Mouse (Mus musculus) 416B (cell line): ENCODE data around the gene Scyl1.

Experiments
- DNase-seq: peaks from one replicate; pipeline ENCODE4 v3.0.0; 2011; ENCODE audit warnings: low read depth

Gene Scyl1

GRCm38 (mm10) chr19:5715793-5716688, 55.2 kb downstream of the Scyl1 start:
- DNase-seq, result no peak

- peak; percentile 67 for DNase-seq
These were observed 57.5 kb downstream of the Scyl1 start for GRCm38 (mm10) chr19:5713730-5714129.

DNA sequence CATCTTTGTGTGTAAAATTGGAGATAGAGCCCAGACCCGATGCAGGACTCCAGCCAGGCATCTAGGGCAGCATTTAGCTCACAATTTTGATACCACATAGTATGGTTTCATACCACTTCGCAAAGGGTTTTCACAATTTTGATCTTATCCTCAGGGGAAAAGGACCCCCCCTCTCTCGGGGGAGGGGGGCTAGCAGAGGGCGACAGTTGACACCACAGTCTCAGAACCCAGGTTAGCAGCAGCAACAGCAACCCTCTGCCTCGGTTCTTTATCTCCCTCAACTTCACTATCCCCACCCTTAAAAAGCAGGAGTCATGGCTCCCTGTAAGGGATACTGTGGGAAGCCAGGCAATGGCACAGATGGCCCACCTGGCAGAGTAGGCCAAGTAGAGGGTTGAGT, 58.0 kb downstream of the Scyl1 start:
- DNase-seq, result no peak

- DNase-seq, result no peak
These were observed 59.2 kb downstream of the Scyl1 start for GRCm38 (mm10) chr19:5711907-5712460.

- peak; percentile 63 for DNase-seq
These were observed 60.0 kb downstream of the Scyl1 start for GRCm38 (mm10) chr19:5711218-5711617.

DNA sequence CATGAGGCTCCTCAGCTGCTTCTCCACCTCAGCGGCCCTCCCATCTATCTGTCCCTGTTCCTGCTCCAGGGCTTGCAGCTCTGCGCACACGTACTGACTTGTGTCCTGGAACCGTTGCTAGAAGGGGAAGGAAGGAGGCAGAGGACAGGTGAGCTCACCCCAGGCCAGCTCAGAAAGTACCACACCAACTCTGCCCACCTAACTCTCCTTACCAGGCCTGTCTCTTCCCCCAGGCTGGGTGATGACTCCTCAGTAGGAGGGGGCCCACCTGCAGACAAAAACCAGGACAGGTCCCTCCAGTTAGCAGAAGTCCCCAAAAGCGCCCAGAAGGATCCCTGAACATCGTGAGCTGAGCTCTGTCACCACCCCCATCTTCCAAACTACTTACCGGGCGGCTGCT, 60.6 kb downstream of the Scyl1 start:
- DNase-seq, result no peak

DNA sequence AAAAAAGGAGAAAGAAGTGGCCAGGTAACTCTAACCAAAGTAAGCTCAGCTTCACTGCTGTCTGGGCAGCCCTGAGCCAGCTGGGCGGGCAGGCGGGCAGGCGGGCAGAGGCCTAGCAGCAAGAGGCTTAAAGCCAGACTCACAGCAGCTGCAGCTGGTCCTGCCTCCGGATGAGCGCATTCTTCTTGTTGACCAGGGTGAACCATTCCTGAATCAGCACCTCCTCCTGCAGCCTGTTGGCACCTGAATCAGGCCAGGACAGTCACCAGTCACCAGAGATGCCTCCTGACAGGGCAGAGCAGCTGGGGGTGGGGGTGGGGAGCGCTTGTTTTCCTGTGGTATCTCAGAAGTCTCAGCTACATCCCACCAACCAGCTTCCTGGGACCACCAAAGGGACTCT, 61.2 kb downstream of the Scyl1 start:
- DNase-seq, result no peak
